Mouse (Mus musculus) E14TG2a.4 (cell line): Measurements from ENCODE around the gene Stxbp6.

Source experiments
- H3K27me3 ChIP-seq: 2 replicates; pipeline ENCODE4 v1.6.1; 2014; ENCODE audit warnings: low read length, control low read depth; ENCODE audit not compliant: insufficient read depth
- H3K36me3 ChIP-seq: 2 replicates; pipeline ENCODE4 v1.6.1; 2014; ENCODE audit warnings: low read length, control low read depth; ENCODE audit not compliant: insufficient read depth
- H3K4me1 ChIP-seq: replicated peaks from 2 replicates; pipeline ENCODE4 v1.6.1; 2014; ENCODE audit warnings: low read depth, low read length, control low read depth
- H3K4me3 ChIP-seq: replicated peaks from 2 replicates; pipeline ENCODE4 v1.5.1; 2014; ENCODE audit warnings: mild to moderate bottlenecking, low read length
- H3K9me3 ChIP-seq: 2 replicates; pipeline ENCODE4 v1.6.1; 2014; ENCODE audit warnings: low read length, control low read depth
- CTCF ChIP-seq: conservative IDR thresholded peaks from 2 replicates; pipeline ENCODE4 v1.5.1; 2014; ENCODE audit warnings: low read length
- NANOG ChIP-seq: IDR thresholded peaks from 2 replicates; pipeline ENCODE4 v1.6.1; 2014; ENCODE audit warnings: borderline replicate concordance, low read length, mixed read lengths
- POU5F1 ChIP-seq: IDR thresholded peaks from 2 replicates; pipeline ENCODE4 v1.6.1; 2014; ENCODE audit warnings: low read length, borderline replicate concordance

Gene Stxbp6

GRCm38 (mm10) chr12:44996274-44996673 is 78.2 kb downstream of the Stxbp6 start:
- H3K27me3 ChIP-seq = no peaks in the 10 kb centered on the region
- TF ChIP-seq CTCF (no peak), NANOG (no peak), POU5F1 (no peak)
- no peak overlapping the region for H3K4me3 ChIP-seq

GRCm38 (mm10) chr12:44993391-44993790 is 81.1 kb downstream of the Stxbp6 start:
- no peaks in the 10 kb centered on the region for H3K36me3 ChIP-seq
- no peak overlapping the region for H3K4me3 ChIP-seq
- H3K4me1 ChIP-seq = no peaks in the 10 kb centered on the region
- TF ChIP-seq NANOG (no peak), CTCF (no peak), POU5F1 (no peak)
- H3K27me3 ChIP-seq = no peaks in the 10 kb centered on the region
- no peaks in the 10 kb centered on the region for H3K9me3 ChIP-seq

More at GRCm38 (mm10) chr12:44996274-44996673, 78.2 kb downstream of the Stxbp6 start:
- Histone ChIP-seq H3K4me1 (no peaks in the 10 kb centered on the region), H3K9me3 (no peaks in the 10 kb centered on the region), H3K36me3 (no peaks in the 10 kb centered on the region)

GRCm38 (mm10) chr12:44992847-44993246 is 81.7 kb downstream of the Stxbp6 start:
- Histone ChIP-seq H3K4me3 (no peak overlapping the region), H3K36me3 (no peaks in the 10 kb centered on the region), H3K27me3 (no peaks in the 10 kb centered on the region), H3K9me3 (no peaks in the 10 kb centered on the region), H3K4me1 (no peaks in the 10 kb centered on the region)
- TF ChIP-seq POU5F1 (no peak), NANOG (no peak), CTCF (no peak)

GRCm38 (mm10) chr12:44990379-44990778 is 84.1 kb downstream of the Stxbp6 start:
- no peaks in the 10 kb centered on the region for H3K36me3 ChIP-seq
- no peak overlapping the region for H3K4me3 ChIP-seq
- H3K4me1 ChIP-seq = no peaks in the 10 kb centered on the region
- no peaks in the 10 kb centered on the region for H3K9me3 ChIP-seq
- no peaks in the 10 kb centered on the region for H3K27me3 ChIP-seq
- TF ChIP-seq CTCF = no peak
- TF ChIP-seq POU5F1 = no peak
- no peak for TF ChIP-seq NANOG

- TF ChIP-seq NANOG (no peak), CTCF (no peak), POU5F1 (no peak)
Measured at GRCm38 (mm10) chr12:44989011-44989410, 85.5 kb downstream of the Stxbp6 start.

GRCm38 (mm10) chr12:44987762-44988161 is 86.7 kb downstream of the Stxbp6 start:
- Histone ChIP-seq H3K27me3 (no peaks in the 10 kb centered on the region), H3K4me3 (no peak overlapping the region), H3K4me1 (no peaks in the 10 kb centered on the region), H3K9me3 (no peaks in the 10 kb centered on the region), H3K36me3 (no peaks in the 10 kb centered on the region)
- TF ChIP-seq POU5F1 = no peak
- TF ChIP-seq NANOG = no peak

More at GRCm38 (mm10) chr12:44989011-44989410, 85.5 kb downstream of the Stxbp6 start:
- H3K4me3 ChIP-seq = no peak overlapping the region
- no peaks in the 10 kb centered on the region for H3K27me3 ChIP-seq
- H3K36me3 ChIP-seq = no peaks in the 10 kb centered on the region
- H3K4me1 ChIP-seq = no peaks in the 10 kb centered on the region
- H3K9me3 ChIP-seq = no peaks in the 10 kb centered on the region

GRCm38 (mm10) chr12:44979316-44979848 is 95.1 kb downstream of the Stxbp6 start:
- Histone ChIP-seq H3K27me3 (no peaks in the 10 kb centered on the region), H3K36me3 (no peaks in the 10 kb centered on the region), H3K4me3 (no peak overlapping the region), H3K4me1 (no peaks in the 10 kb centered on the region), H3K9me3 (no peaks in the 10 kb centered on the region)
- TF ChIP-seq CTCF (no peak), POU5F1 (no peak), NANOG (no peak)

GRCm38 (mm10) chr12:44975266-44975665 is 99.2 kb downstream of the Stxbp6 start:
- no peaks in the 10 kb centered on the region for H3K9me3 ChIP-seq
- no peaks in the 10 kb centered on the region for H3K27me3 ChIP-seq
- H3K4me3 ChIP-seq = no peak overlapping the region
- no peaks in the 10 kb centered on the region for H3K36me3 ChIP-seq
- TF ChIP-seq CTCF (no peak), POU5F1 (no peak), NANOG (no peak)
- H3K4me1 ChIP-seq = no peaks in the 10 kb centered on the region

GRCm38 (mm10) chr12:44971477-44971876 is 103.0 kb downstream of the Stxbp6 start:
- Histone ChIP-seq H3K4me3 (no peak overlapping the region), H3K9me3 (no peaks in the 10 kb centered on the region), H3K27me3 (no peaks in the 10 kb centered on the region), H3K4me1 (no peaks in the 10 kb centered on the region), H3K36me3 (no peaks in the 10 kb centered on the region)
- TF ChIP-seq CTCF = no peak
- no peak for TF ChIP-seq POU5F1
- no peak for TF ChIP-seq NANOG
